Mouse (Mus musculus) gastrocnemius, postnatal 4 days (tissue): ENCODE measurements at regions not wholly inside any gene's neighbourhood (a gene's known extent, or its start where the extent isn't known, plus 50 kb on each side); places are given as distances from the start of the nearest gene placed in this dataset.

Experiments used
- DNase-seq, 2 experiments: peaks; one replicate each; pipeline ENCODE4 v3.0.0; 2021 to 2022; ENCODE audit warnings: low spot score in 2 of 2, mixed read lengths in 2 of 2

GRCm38 (mm10) chr12:48680957-48681356 is 701.5 kb upstream of the Foxg1 start:
- no peak for DNase-seq

- no peak for DNase-seq
Measured at GRCm38 (mm10) chr12:48705963-48706362, 676.5 kb upstream of the Foxg1 start.

- no peak for DNase-seq
Measured at GRCm38 (mm10) chr12:48713646-48714045, 668.8 kb upstream of the Foxg1 start.

GRCm38 (mm10) chr12:48729851-48730250 is 652.6 kb upstream of the Foxg1 start:
- DNase-seq: no peak

- DNase-seq: no peak
Measured at GRCm38 (mm10) chr12:48758805-48759396, 623.6 kb upstream of the Foxg1 start.
